Mouse (Mus musculus) MEL (cell line): ENCODE data around the gene Rilpl1. TPM values are rescaled to one million over a fixed set of nuclear protein-coding genes. Genes with fewer than 3 reads are reported as not detected.

Experiments
- DNase-seq: peaks from one replicate; pipeline ENCODE4 v3.0.0; 2011; ENCODE audit warnings: low read depth, low spot score
- H3K27ac ChIP-seq: 2 replicates; pipeline ENCODE4 v1.5.1; 2012; ENCODE audit warnings: low read depth, mild to moderate bottlenecking, control low read depth, low read length, moderate library complexity; ENCODE audit not compliant: control insufficient read depth
- H3K27me3 ChIP-seq, 2 experiments: fragments of 150-350 bp in 1 of 2; sonication (generic) in 1 of 2; 2 replicates each; pipeline ENCODE4 v1.6.1; 2012; ENCODE audit warnings: low read length in 2 of 2, mild to moderate bottlenecking in 2 of 2, improper control_type of control experiment in 1 of 2, moderate library complexity in 1 of 2; ENCODE audit not compliant: insufficient read depth in 2 of 2, control insufficient read depth in 1 of 2
- H3K36me3 ChIP-seq, 2 experiments: 2 replicates each; pipeline ENCODE4 v1.6.1; 2012 to 2014; ENCODE audit warnings: low read length in 2 of 2, improper control_type of control experiment in 1 of 2, inconsistent platforms in 1 of 2, mild to moderate bottlenecking in 1 of 2; ENCODE audit not compliant: insufficient read depth in 2 of 2, control insufficient read depth in 1 of 2
- H3K4me1 ChIP-seq, 2 experiments: fragments of 150-350 bp in 1 of 2; sonication (generic) in 1 of 2; 2 replicates each; pipeline ENCODE4 v1.6.1; 2012; ENCODE audit warnings: low read length in 2 of 2, improper control_type of control experiment in 1 of 2, mild to moderate bottlenecking in 1 of 2; ENCODE audit not compliant: insufficient read depth in 2 of 2, control insufficient read depth in 1 of 2
- H3K4me3 ChIP-seq, 2 experiments: fragments of 150-350 bp in 1 of 2; sonication (generic) in 1 of 2; 2 replicates each; pipeline ENCODE4 v1.5.1; 2012; ENCODE audit warnings: low read depth in 2 of 2, low read length in 2 of 2, mild to moderate bottlenecking in 2 of 2, moderate library complexity in 2 of 2, control low read depth in 1 of 2, improper control_type of control experiment in 1 of 2; ENCODE audit not compliant: control insufficient read depth in 1 of 2, insufficient read depth in 1 of 2
- H3K79me2 ChIP-seq: 2 replicates; pipeline ENCODE4 v1.6.1; 2012; ENCODE audit warnings: mild to moderate bottlenecking, low read length, moderate library complexity; ENCODE audit not compliant: control insufficient read depth, poor library complexity, insufficient read depth
- H3K9ac ChIP-seq: 2 replicates; pipeline ENCODE4 v1.6.1; 2012; ENCODE audit warnings: low read depth, mild to moderate bottlenecking, control low read depth, low read length, moderate library complexity; ENCODE audit not compliant: control insufficient read depth, poor library complexity, severe bottlenecking
- H3K9me3 ChIP-seq: fragments of 150-350 bp; sonication (generic); replicated peaks from 2 replicates; pipeline ENCODE4 v1.6.1; 2012; ENCODE audit warnings: mild to moderate bottlenecking, low read length, improper control_type of control experiment, moderate library complexity; ENCODE audit not compliant: insufficient read depth
- BHLHE40 ChIP-seq: IDR thresholded peaks from 2 replicates; pipeline ENCODE4 v1.6.1; 2012; ENCODE audit warnings: low read depth, mild to moderate bottlenecking, inconsistent platforms, low read length, improper control_type of control experiment, borderline replicate concordance
- CHD1 ChIP-seq: IDR thresholded peaks from 2 replicates; pipeline ENCODE4 v1.6.1; 2012; ENCODE audit warnings: low read depth, mild to moderate bottlenecking, inconsistent platforms, low read length, improper control_type of control experiment
- CTCF ChIP-seq, 3 experiments: IDR thresholded peaks in 2 of 3; conservative IDR thresholded peaks in 1 of 3; 2 replicates each; pipeline ENCODE4 v1.5.1; 2011 to 2012; ENCODE audit warnings: low read length in 3 of 3, low read depth in 2 of 3, mild to moderate bottlenecking in 2 of 3, improper control_type of control experiment in 1 of 3, inconsistent platforms in 1 of 3, mixed read lengths in 1 of 3, moderate library complexity in 1 of 3; ENCODE audit not compliant: control insufficient read depth in 1 of 3, insufficient read depth in 1 of 3, poor library complexity in 1 of 3, severe bottlenecking in 1 of 3
- E2F4 ChIP-seq: IDR thresholded peaks from 2 replicates; pipeline ENCODE4 v1.6.1; 2011; ENCODE audit warnings: low read depth, low read length, improper control_type of control experiment, borderline replicate concordance
- ETS1 ChIP-seq: IDR thresholded peaks from 2 replicates; pipeline ENCODE4 v1.6.1; 2012; ENCODE audit warnings: low read depth, mild to moderate bottlenecking, inconsistent platforms, low read length, improper control_type of control experiment, moderate library complexity
- HCFC1 ChIP-seq: IDR thresholded peaks from 2 replicates; pipeline ENCODE4 v1.6.1; 2012; ENCODE audit warnings: low read depth, mild to moderate bottlenecking, inconsistent platforms, low read length, improper control_type of control experiment, moderate library complexity
- KAT2A ChIP-seq: conservative IDR thresholded peaks from 2 replicates; pipeline ENCODE4 v1.6.1; 2012; ENCODE audit warnings: low read depth, low read length, improper control_type of control experiment, inconsistent platforms
- MAX ChIP-seq: IDR thresholded peaks from 2 replicates; pipeline ENCODE4 v1.6.1; 2011; ENCODE audit warnings: low read length, improper control_type of control experiment
- MAZ ChIP-seq: IDR thresholded peaks from 2 replicates; pipeline ENCODE4 v1.6.1; 2012; ENCODE audit warnings: low read depth, mild to moderate bottlenecking, inconsistent platforms, low read length, improper control_type of control experiment
- MXI1 ChIP-seq: IDR thresholded peaks from 2 replicates; pipeline ENCODE4 v1.6.1; 2011; ENCODE audit warnings: mild to moderate bottlenecking, low read depth, low read length, improper control_type of control experiment
- POLR2A ChIP-seq, 2 experiments: IDR thresholded peaks; 2 replicates each; pipeline ENCODE4 v1.6.1; 2011 to 2012; ENCODE audit warnings: low read length in 2 of 2, mild to moderate bottlenecking in 2 of 2, control low read depth in 1 of 2, improper control_type of control experiment in 1 of 2, low read depth in 1 of 2, moderate library complexity in 1 of 2; ENCODE audit not compliant: control insufficient read depth in 1 of 2, insufficient read depth in 1 of 2, poor library complexity in 1 of 2
- RCOR1 ChIP-seq: IDR thresholded peaks from 2 replicates; pipeline ENCODE4 v1.6.1; 2012; ENCODE audit warnings: low read depth, mild to moderate bottlenecking, inconsistent platforms, low read length, improper control_type of control experiment
- SIN3A ChIP-seq: IDR thresholded peaks from 2 replicates; pipeline ENCODE4 v1.6.1; 2012; ENCODE audit warnings: low read length, improper control_type of control experiment, inconsistent platforms
- SMC3 ChIP-seq: IDR thresholded peaks from 2 replicates; pipeline ENCODE4 v1.6.1; 2011; ENCODE audit warnings: low read depth, low read length, improper control_type of control experiment
- TBP ChIP-seq: IDR thresholded peaks from 2 replicates; pipeline ENCODE4 v1.8.0; 2011; ENCODE audit warnings: low read depth, low read length, improper control_type of control experiment
- TCF12 ChIP-seq: IDR thresholded peaks from 2 replicates; pipeline ENCODE4 v1.6.1; 2014; ENCODE audit warnings: low read depth, mild to moderate bottlenecking, inconsistent platforms, low read length, improper control_type of control experiment, moderate library complexity
- UBTF ChIP-seq: IDR thresholded peaks from 2 replicates; pipeline ENCODE4 v1.6.1; 2012; ENCODE audit warnings: low read depth, mild to moderate bottlenecking, inconsistent platforms, low read length, improper control_type of control experiment, moderate library complexity, borderline replicate concordance; ENCODE audit not compliant: insufficient read depth
- ZC3H11A ChIP-seq: IDR thresholded peaks from 2 replicates; pipeline ENCODE4 v1.6.1; 2012; ENCODE audit warnings: low read depth, mild to moderate bottlenecking, inconsistent platforms, low read length, improper control_type of control experiment
- polyA plus RNA-seq, 2 experiments: library from polyadenylated mRNA; stranded (reverse) in 1 of 2; unstranded in 1 of 2; fragments of >175 nt in 1 of 2; fragments of >200 nt in 1 of 2; gene quantifications; 2 replicates each; pipeline versions ENCODE4 v1.2.1 to v1.2.4; 2012; ENCODE audit warnings: low replicate concordance in 2 of 2, low read depth in 1 of 2; ENCODE audit not compliant: insufficient read length in 2 of 2, insufficient read depth in 1 of 2, missing spikeins in 1 of 2
- total RNA-seq: library from RNA; depleted of rRNA; stranded (reverse); fragments of 300-350 nt; gene quantifications from 2 replicates; pipeline ENCODE4 v1.2.3, GENCODE M21; 2012

The Rilpl1 gene
- total and polyA plus RNA-seq, 3 experiments: 5.7 to 8.6 TPM; not detected in 1

- peak; percentile 19; the same call in 1 of the 2 replicates for TF ChIP-seq SMC3
- no peak for TF ChIP-seq CHD1
- peak in 2 of 3 experiments; percentile 29 to 34; a peak in 3 of 6 replicates for TF ChIP-seq CTCF (IDR thresholded peaks at IDR 0.05 in 2 of 3, conservative IDR thresholded peaks at IDR 0.05 in 1 of 3; ENCODE audit: control insufficient read depth in 1 of 3, insufficient read depth in 1 of 3, low read depth in 2 of 3, low read length in 3 of 3, poor library complexity in 1 of 3, severe bottlenecking in 1 of 3)
- peak; percentile 32; the same call in 1 of the 2 replicates for TF ChIP-seq ZC3H11A
- TF ChIP-seq RCOR1: 0 out of 2 replicates have a peak, but pooled peaks have one; percentile 14
- peak; percentile 97 for TF ChIP-seq MAX
- peak; percentile 48; the same call in 1 of the 2 replicates for TF ChIP-seq ETS1
- peak; percentile 62; the same call in 1 of the 2 replicates for TF ChIP-seq BHLHE40
- TF ChIP-seq MXI1: peak; percentile 86
- no peak; a peak in 1 of 4 replicates for TF ChIP-seq POLR2A (IDR thresholded peaks at IDR 0.05; ENCODE audit: control insufficient read depth in 1 of 2, insufficient read depth in 1 of 2, low read depth in 1 of 2, low read length in 2 of 2, poor library complexity in 1 of 2)
- peak; percentile 87 for TF ChIP-seq TBP
- peak; percentile 91 for TF ChIP-seq MAZ
- TF ChIP-seq TCF12: 0 out of 2 replicates have a peak, but pooled peaks have one; percentile 52
- no peak for TF ChIP-seq UBTF
- TF ChIP-seq E2F4: no peak
- TF ChIP-seq HCFC1: peak; percentile 95
- peak; percentile 82; the same call in 1 of the 2 replicates for TF ChIP-seq KAT2A
- TF ChIP-seq, all 39 proteins: peak for 24
Measured at GRCm38 (mm10) chr5:124540383-124540786, 9.2 kb upstream of the Rilpl1 start, which contains the start of gene Tmed2 (continued).

GRCm38 (mm10) chr5:124539905-124540304 lies 8.7 kb upstream of the Rilpl1 start:
- H3K4me3 ChIP-seq: peak overlapping the region; percentile 87 to 91
- H3K36me3 ChIP-seq: peaks cover 12 to 18% of the 10 kb centered on the region in 2 experiments
- TF ChIP-seq SIN3A (no peak), SMC3 (no peak)
- TF ChIP-seq, all 39 proteins: peak for 0
- Histone ChIP-seq H3K9me3 (no peaks in the 10 kb centered on the region), H3K79me2 (peaks cover 33% of the 10 kb centered on the region), H3K27me3 (no peaks in the 10 kb centered on the region), H3K4me1 (peaks cover 9 to 16% of the 10 kb centered on the region in 2 experiments), H3K9ac (peak overlapping the region; percentile 71), H3K27ac (peak overlapping the region; percentile 50)
- no peak for DNase-seq
